Mouse (Mus musculus): ENCODE data around the gene Slc35f3.

GRCm38 (mm10) chr8:126381299-126381698 lies 82.9 kb downstream of the Slc35f3 start:
- TF ChIP-seq ZC3H11A (IDR thresholded peaks at IDR 0.05; ENCODE audit: borderline replicate concordance, low read depth, low read length): no peak
- TF ChIP-seq MAFK (IDR thresholded peaks at IDR 0.05; ENCODE audit: insufficient read depth, low read depth, low read length): no peak
- no peak for TF ChIP-seq CHD2 (IDR thresholded peaks at IDR 0.05; ENCODE audit: low read depth, low read length)
- TF ChIP-seq HCFC1 (IDR thresholded peaks at IDR 0.05; ENCODE audit: borderline replicate concordance, insufficient read depth, low read length): no peak
